Mouse (Mus musculus): ENCODE data around the gene Esyt2. TPM values are rescaled to one million over a fixed set of nuclear protein-coding genes. Genes with fewer than 3 reads are reported as not detected.

The Esyt2 gene
- polyA plus RNA-seq, 1 experiment = 13.0 TPM

DNA sequence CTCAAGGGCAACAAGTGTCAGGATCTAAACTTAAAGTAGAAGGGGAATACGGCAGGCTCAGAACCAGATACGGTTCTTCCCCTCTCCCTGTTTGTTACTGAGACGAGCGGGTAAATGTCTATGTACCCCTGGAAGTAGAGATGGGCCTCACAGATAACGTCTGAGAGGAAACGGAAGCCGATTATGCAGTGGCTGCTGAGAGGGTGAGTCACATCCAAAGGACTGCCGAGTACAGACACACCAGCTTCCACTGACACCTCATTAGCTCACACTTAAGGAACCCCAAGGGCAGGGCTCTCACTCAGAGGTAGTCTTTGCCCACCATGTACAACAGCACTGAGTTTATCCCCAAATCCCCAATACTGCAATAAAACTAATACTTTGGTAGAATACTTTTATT lies 26.3 kb upstream of the Esyt2 start:
- no peaks in the 10 kb centered on the region for H3K4me1 ChIP-seq (ENCODE audit: control insufficient read depth, insufficient read depth, low read length)
- H3K4me3 ChIP-seq (replicated peaks; ENCODE audit: control insufficient read depth, low read depth, low read length) = no peak overlapping the region
- no peak overlapping the region for H3K27ac ChIP-seq (ENCODE audit: control insufficient read depth, insufficient read depth, low read depth, low read length, poor library complexity)
- WGBS = 28% methylated on average over 8 of the region's 8 CpGs
- no peak for TF ChIP-seq POLR2A (IDR thresholded peaks at IDR 0.05; ENCODE audit: borderline replicate concordance, control insufficient read depth, low read depth, low read length)
- TF ChIP-seq CTCF (IDR thresholded peaks at IDR 0.05; ENCODE audit: control insufficient read depth, insufficient read depth, low read length) = no peak

DNA sequence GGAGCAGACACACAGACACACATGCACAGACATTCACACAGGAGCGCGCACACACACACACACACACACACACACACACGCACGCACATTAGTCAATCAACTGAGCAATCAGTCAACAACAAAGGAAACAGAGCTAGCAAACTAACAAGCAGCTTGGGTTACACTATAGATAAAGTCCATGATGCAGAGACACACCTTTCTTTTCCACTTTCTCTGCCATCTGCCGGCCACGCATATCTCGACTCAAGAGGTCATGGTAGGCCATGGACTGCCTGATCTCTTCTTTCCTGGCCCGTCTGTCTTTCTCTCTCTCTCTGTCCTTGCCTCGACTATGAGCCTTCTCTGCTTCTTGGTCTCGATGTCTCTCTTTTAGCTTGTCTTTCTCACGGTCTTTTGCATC lies 25.4 kb upstream of the Esyt2 start:
- no peak overlapping the region for H3K4me3 ChIP-seq (replicated peaks; ENCODE audit: control insufficient read depth, low read depth, low read length)
- TF ChIP-seq CTCF (IDR thresholded peaks at IDR 0.05; ENCODE audit: control insufficient read depth, insufficient read depth, low read length) = no peak
- no peak for TF ChIP-seq POLR2A (IDR thresholded peaks at IDR 0.05; ENCODE audit: borderline replicate concordance, control insufficient read depth, low read depth, low read length)
- no peak overlapping the region for H3K27ac ChIP-seq (ENCODE audit: control insufficient read depth, insufficient read depth, low read depth, low read length, poor library complexity)
- 72% methylated on average over 11 of the region's 11 CpGs for WGBS
- no peaks in the 10 kb centered on the region for H3K4me1 ChIP-seq (ENCODE audit: control insufficient read depth, insufficient read depth, low read length)

DNA sequence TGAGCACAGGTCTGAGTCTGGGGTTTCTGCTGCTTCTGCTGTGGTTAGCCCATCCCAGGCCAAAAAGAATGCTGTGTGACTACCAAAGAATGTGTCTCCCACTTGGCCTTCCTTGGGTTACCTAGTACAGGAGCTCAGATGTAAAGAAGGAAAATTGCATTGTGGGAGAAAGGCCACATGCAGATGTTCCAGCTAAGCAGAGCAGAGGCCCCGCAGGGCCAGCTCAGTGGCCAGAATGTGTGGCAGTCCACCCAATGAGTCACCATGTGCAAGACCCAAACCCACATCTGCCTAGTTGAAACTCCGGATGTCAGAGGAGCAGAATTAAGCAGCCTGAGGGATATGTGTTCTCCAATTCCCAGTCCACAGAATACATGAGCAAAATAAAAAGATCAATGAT lies 22.7 kb upstream of the Esyt2 start:
- TF ChIP-seq POLR2A (IDR thresholded peaks at IDR 0.05; ENCODE audit: borderline replicate concordance, control insufficient read depth, low read depth, low read length) (no peak), CTCF (IDR thresholded peaks at IDR 0.05; ENCODE audit: control insufficient read depth, insufficient read depth, low read length) (no peak)
- 79% methylated on average over 2 of the region's 2 CpGs for WGBS
- H3K4me3 ChIP-seq (replicated peaks; ENCODE audit: control insufficient read depth, low read depth, low read length) = no peak overlapping the region
- no peaks in the 10 kb centered on the region for H3K4me1 ChIP-seq (ENCODE audit: control insufficient read depth, insufficient read depth, low read length)
- no peak overlapping the region for H3K27ac ChIP-seq (ENCODE audit: control insufficient read depth, insufficient read depth, low read depth, low read length, poor library complexity)

DNA sequence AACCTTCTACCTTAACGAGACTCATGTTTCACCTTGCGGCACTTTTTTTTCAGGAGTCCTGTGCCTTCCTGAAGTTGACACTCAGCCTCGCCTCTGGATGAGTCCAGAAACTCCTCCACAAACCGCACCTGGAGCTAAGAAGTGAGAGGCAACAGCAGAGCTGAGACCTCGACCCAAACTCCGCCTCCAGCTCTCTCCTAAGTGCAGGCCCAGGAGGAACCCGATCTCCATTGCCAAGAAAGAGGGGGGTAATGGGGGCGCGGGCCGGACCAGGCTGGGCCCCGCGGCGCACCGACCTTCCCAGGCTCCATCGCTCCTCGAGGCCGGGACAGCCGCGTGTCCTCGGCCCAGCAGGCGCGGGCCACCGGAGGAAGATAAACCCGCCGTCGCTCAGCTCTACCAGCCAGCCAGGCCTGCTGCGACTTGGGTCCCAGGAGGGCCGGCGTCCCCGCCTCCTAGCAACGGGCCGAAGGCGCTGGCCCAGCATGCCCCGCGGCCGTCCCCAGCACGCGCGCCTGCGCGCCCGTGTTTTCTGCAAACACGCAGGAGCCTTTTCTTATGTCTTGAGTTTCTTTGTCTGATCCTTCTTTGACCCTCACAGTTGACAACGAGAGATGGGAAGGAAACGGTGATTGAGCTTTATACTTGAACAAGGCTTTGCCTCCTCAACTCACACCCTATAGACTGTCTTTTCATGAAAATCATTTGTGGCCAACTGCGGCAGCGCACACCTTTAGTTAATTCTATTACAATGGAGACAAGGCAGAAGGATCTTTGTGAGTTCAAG lies 18.2 kb upstream of the Esyt2 start, which contains the start of gene Wdr60:
Gene Wdr60 (minus strand): TSS at position 468 of the 787 bp plus-strand sequence.
- WGBS = 4% methylated on average over 47 of the region's 47 CpGs
- peak; percentile 30; the same call in 1 of the 2 replicates for TF ChIP-seq POLR2A (IDR thresholded peaks at IDR 0.05; ENCODE audit: borderline replicate concordance, control insufficient read depth, low read depth, low read length)
- no peak for TF ChIP-seq CTCF (IDR thresholded peaks at IDR 0.05; ENCODE audit: control insufficient read depth, insufficient read depth, low read length)
- 0 out of 2 replicates have a peak within 1 kb of the TSS, but pooled peaks have one; percentile 17 for H3K27ac ChIP-seq (ENCODE audit: control insufficient read depth, insufficient read depth, low read depth, low read length, poor library complexity)
- H3K4me3 ChIP-seq (replicated peaks; ENCODE audit: control insufficient read depth, low read depth, low read length) = peak within 1 kb of the TSS; percentile 54
- no peaks in the 10 kb centered on the region; the same call in 1 of the 2 replicates for H3K4me1 ChIP-seq (ENCODE audit: control insufficient read depth, insufficient read depth, low read length)

DNA sequence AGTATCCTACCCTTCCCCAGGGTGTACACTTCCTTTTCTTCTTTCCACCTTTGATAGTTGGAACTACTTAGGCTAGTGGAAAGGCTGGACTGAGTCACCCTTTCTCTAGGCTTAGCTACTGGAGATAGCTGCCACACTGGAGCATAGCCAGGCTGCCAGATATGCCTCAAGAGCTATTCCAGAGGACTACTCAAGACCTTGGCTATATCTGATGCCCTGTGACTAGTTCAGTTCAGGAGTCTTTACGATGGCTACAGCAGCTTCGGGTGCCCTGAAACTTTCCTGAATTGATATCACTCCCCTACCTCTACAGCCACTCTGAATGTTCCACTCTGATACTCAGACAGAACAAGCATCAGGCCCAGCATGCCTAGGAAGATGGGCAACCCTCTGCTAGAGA lies 16.2 kb upstream of the Esyt2 start:
- Histone ChIP-seq H3K4me1 (ENCODE audit: control insufficient read depth, insufficient read depth, low read length) (no peaks in the 10 kb centered on the region; the same call in 1 of the 2 replicates), H3K4me3 (replicated peaks; ENCODE audit: control insufficient read depth, low read depth, low read length) (no peak overlapping the region), H3K27ac (ENCODE audit: control insufficient read depth, insufficient read depth, low read depth, low read length, poor library complexity) (peak overlapping the region; percentile 43; the same call in 1 of the 2 replicates)
- TF ChIP-seq CTCF (IDR thresholded peaks at IDR 0.05; ENCODE audit: control insufficient read depth, insufficient read depth, low read length) (no peak), POLR2A (IDR thresholded peaks at IDR 0.05; ENCODE audit: borderline replicate concordance, control insufficient read depth, low read depth, low read length) (no peak)
- WGBS = 44% methylated on average over 2 of the region's 2 CpGs

DNA sequence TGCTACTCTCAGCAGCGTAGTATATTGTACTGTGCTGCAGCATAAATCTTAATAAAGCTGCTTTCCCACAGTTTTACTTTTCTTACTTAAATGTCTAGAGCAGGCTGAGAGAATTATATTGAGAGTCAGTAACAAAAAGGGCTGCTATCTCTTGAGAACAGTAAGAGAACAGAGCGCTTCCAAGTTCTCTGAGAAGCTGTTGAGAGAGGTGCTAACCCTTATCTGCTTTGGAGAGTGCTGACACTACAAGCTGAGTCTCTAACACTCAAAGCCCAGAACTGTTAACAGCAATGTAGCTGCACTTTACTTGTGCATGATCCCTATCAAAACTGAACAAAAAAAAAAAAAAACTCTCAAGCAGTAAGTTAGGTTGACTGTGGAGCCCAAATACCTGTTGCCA lies 15.7 kb upstream of the Esyt2 start:
- no peak overlapping the region for H3K4me3 ChIP-seq (replicated peaks; ENCODE audit: control insufficient read depth, low read depth, low read length)
- WGBS = 65% methylated on average over 2 of the region's 2 CpGs
- no peak overlapping the region for H3K27ac ChIP-seq (ENCODE audit: control insufficient read depth, insufficient read depth, low read depth, low read length, poor library complexity)
- TF ChIP-seq CTCF (IDR thresholded peaks at IDR 0.05; ENCODE audit: control insufficient read depth, insufficient read depth, low read length) (no peak), POLR2A (IDR thresholded peaks at IDR 0.05; ENCODE audit: borderline replicate concordance, control insufficient read depth, low read depth, low read length) (no peak)
- no peaks in the 10 kb centered on the region; the same call in 1 of the 2 replicates for H3K4me1 ChIP-seq (ENCODE audit: control insufficient read depth, insufficient read depth, low read length)

DNA sequence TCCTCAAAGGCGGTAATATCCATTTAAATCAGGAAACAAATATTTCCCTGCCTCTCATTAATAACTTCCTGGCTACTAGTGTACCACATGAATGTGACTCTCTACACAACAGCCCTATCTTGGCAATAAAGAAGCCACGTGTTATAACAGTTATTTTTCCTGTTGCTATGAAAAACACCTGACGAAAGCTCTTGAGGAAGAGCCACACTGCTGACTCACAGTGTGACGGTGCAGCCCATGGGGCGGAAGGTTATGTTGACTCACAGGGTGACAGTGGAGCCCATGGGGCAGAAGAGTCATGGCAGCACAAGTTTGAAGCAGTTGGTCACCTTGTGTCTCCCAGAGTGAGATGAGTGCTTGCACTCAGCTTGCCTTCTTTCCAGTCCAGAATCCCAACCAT lies 11.5 kb upstream of the Esyt2 start:
- TF ChIP-seq CTCF (IDR thresholded peaks at IDR 0.05; ENCODE audit: control insufficient read depth, insufficient read depth, low read length) (no peak), POLR2A (IDR thresholded peaks at IDR 0.05; ENCODE audit: borderline replicate concordance, control insufficient read depth, low read depth, low read length) (no peak)
- H3K4me3 ChIP-seq (replicated peaks; ENCODE audit: control insufficient read depth, low read depth, low read length) = no peak overlapping the region
- no peaks in the 10 kb centered on the region; the same call in 1 of the 2 replicates for H3K4me1 ChIP-seq (ENCODE audit: control insufficient read depth, insufficient read depth, low read length)
- 24% methylated on average over 5 of the region's 5 CpGs for WGBS
- no peak overlapping the region for H3K27ac ChIP-seq (ENCODE audit: control insufficient read depth, insufficient read depth, low read depth, low read length, poor library complexity)

DNA sequence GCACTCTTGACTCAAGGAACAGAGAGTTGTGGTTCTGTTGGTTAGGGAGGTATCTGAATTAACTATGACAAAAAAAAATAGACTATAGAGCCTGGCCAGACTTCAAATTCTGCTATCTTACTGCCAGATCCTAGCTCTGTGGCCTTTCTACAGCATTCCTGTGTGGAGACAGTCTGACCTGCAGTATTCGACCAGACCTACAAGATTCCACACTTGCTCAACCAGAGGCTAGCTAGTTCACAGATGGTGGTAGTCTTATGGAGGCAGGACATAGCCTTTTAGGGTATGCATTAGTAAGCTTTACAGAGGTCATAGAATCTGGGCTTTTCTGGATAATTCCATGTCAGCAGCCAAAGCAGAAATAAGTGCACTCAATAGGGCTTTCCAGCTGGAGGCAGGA lies 10.5 kb upstream of the Esyt2 start:
- TF ChIP-seq POLR2A (IDR thresholded peaks at IDR 0.05; ENCODE audit: borderline replicate concordance, control insufficient read depth, low read depth, low read length) (no peak), CTCF (IDR thresholded peaks at IDR 0.05; ENCODE audit: control insufficient read depth, insufficient read depth, low read length) (no peak)
- Histone ChIP-seq H3K4me3 (replicated peaks; ENCODE audit: control insufficient read depth, low read depth, low read length) (no peak overlapping the region), H3K4me1 (ENCODE audit: control insufficient read depth, insufficient read depth, low read length) (no peaks in the 10 kb centered on the region; the same call in 1 of the 2 replicates), H3K27ac (ENCODE audit: control insufficient read depth, insufficient read depth, low read depth, low read length, poor library complexity) (no peak overlapping the region)
- 64% methylated on average over 1 of the region's 1 CpGs for WGBS

Data from bone marrow, adult 2 months (tissue).